Mouse (Mus musculus) Muller cell, postnatal 12 days (primary cell): ENCODE measurements around the gene Olfr1245.
"Not testable (repeated sequence)": the region's sequence is repeated elsewhere in the genome, so short reads cannot be mapped to it uniquely, and the experiment has no call there.

Experiments used
- DNase-seq: peaks from one replicate; pipeline ENCODE4 v3.0.0-alpha.2; 2015; ENCODE audit errors: inconsistent ontology term

Gene Olfr1245

GRCm38 (mm10) chr2:89578347-89578746 lies at the start of gene Olfr1245:
Gene Olfr1245 (minus strand): TSS chr2:89578447.
- no peak for DNase-seq

DNA sequence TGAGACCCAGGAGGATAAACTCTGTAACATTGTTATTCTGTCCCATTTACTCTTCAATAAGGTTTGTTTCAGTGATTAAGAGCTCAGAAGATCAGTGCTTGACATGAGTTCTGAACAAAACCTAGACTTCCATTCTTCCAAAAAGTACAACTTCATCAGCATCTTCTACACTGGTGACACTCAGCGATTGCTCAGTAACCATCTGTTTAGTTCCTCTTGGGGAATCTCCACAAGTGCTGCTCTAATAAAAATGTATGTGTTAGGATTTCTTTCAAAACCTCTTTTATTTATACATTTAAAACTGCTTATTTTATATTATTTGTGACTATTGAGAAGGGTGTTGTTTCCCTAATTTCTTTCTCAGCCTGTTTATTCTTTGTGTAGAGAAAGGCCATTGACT lies 39.9 kb upstream of the Olfr1245 start, which contains the start of gene Olfr1248:
Olfr1248 (minus strand) TSS at position 101 of the 400 bp plus-strand sequence.
- not testable (repeated sequence) for DNase-seq

DNA sequence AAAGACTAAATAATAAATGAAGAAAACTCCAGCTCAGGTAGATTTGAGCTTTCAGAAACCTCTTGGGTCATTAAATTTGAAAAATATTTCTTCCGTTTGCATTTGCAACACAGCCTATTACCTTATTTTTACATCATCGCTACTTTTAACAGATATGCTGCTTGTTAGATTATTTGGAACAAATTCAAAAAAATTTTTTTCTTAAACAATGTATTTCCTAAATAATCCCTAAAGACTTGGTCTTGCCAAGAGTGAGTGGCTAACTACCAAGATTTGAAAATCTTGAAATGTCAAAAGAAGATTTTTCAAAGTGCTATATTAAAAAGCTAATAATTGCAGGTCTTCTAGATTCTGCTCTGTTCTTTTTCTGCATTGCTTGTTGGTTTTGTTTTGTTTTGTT lies 35.8 kb upstream of the Olfr1245 start, which contains the start of gene Olfr1247:
Olfr1247 (minus strand) TSS at position 101 of the 400 bp plus-strand sequence.
- no peak for DNase-seq

DNA sequence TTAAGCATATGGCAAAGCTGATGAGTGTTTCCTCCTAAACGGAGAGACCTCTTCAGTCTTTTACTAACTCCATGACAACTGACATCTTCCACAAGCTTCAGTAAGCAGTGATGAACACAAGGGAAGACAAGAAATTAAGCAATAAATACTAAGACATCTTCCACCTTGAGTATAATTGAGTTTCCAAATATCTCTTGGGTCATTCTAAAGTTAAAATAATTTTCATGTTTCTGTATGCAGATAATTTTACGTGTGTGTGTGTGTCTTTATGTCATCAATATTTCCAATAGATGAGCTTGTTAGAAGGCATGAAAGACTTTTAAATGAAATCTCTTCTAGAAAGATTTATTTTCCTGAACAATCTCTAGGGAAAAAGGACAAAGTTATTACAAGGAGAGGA lies 14.8 kb upstream of the Olfr1245 start, which contains the start of gene Olfr1246:
Olfr1246 (minus strand) TSS at position 101 of the 400 bp plus-strand sequence.
- no peak for DNase-seq

- DNase-seq = not testable (repeated sequence)
Measured at GRCm38 (mm10) chr2:89562706-89563105, 15.5 kb downstream of the Olfr1245 start.

GRCm38 (mm10) chr2:89544516-89544915 lies 33.7 kb downstream of the Olfr1245 start:
- DNase-seq = no peak

DNA sequence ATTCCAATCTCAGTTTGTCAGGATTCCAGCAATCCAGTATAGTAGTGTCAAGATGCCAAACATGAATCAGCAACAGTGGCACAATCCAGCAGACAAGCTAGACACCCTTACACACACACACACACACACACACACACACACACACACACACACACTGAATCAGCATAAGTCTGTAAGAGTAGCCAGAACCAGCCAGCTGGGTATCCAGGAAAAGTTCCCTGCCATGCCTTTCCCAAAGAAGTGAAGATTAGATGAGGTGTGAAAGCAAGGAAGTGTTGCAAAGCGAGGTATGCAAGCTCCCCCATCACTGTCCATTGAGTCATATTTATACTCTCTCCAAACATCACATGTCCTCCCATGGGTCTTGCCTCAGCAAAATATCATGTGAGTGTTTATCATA lies 38.3 kb downstream of the Olfr1245 start:
- DNase-seq = no peak

- DNase-seq = no peak
Measured at GRCm38 (mm10) chr2:89531387-89531786, 46.9 kb downstream of the Olfr1245 start, which contains the start of gene Olfr1243. Gene Olfr1243 (minus strand): TSS chr2:89531487.
